Mouse (Mus musculus) hindbrain, embryonic 13.5 days (tissue): ENCODE data around the gene Fam69a. TPM values are rescaled to one million over a fixed set of nuclear protein-coding genes. Genes with fewer than 3 reads are reported as not detected.

Experiments
- ATAC-seq: fragments of 200-750 bp; cut with Nextera tagmentation; 2 replicates; pipeline ENCODE4 v1.8.0; 2017; ENCODE audit warnings: moderate TSS enrichment; ENCODE audit not compliant: low FRiP score
- H3K27ac ChIP-seq: fragments of 300-500 bp; sonication (generic); 2 replicates; pipeline ENCODE4 v1.5.1; 2015; ENCODE audit warnings: inconsistent platforms, mild to moderate bottlenecking, moderate library complexity
- H3K27me3 ChIP-seq: fragments of 300-500 bp; sonication (generic); 2 replicates; pipeline ENCODE4 v1.6.1; 2015; ENCODE audit warnings: mild to moderate bottlenecking, inconsistent platforms
- H3K36me3 ChIP-seq: fragments of 300-500 bp; sonication (generic); 2 replicates; pipeline ENCODE4 v1.6.1; 2015; ENCODE audit warnings: mild to moderate bottlenecking, inconsistent platforms
- H3K4me1 ChIP-seq: fragments of 300-500 bp; sonication (generic); replicated peaks from 2 replicates; pipeline ENCODE4 v1.6.1; 2015; ENCODE audit warnings: inconsistent platforms
- H3K4me2 ChIP-seq: fragments of 300-500 bp; sonication (generic); 2 replicates; pipeline ENCODE4 v1.6.1; 2015; ENCODE audit warnings: inconsistent platforms, mild to moderate bottlenecking, moderate library complexity
- H3K4me3 ChIP-seq: fragments of 300-500 bp; sonication (generic); 2 replicates; pipeline ENCODE4 v1.5.1; 2015; ENCODE audit warnings: mild to moderate bottlenecking, inconsistent platforms
- H3K9ac ChIP-seq: fragments of 300-500 bp; sonication (generic); 2 replicates; pipeline ENCODE4 v1.6.1; 2015; ENCODE audit warnings: mild to moderate bottlenecking, inconsistent platforms
- H3K9me3 ChIP-seq: fragments of 300-500 bp; sonication (generic); 2 replicates; pipeline ENCODE4 v1.6.1; 2016; ENCODE audit warnings: inconsistent platforms
- WGBS: fragments of 180-500 bp; shearing (Covaris S2); methylation state at CpG from one replicate; pipeline ENCODE4 v1.1.7; 2015; 5-methylcytosine and 5-hydroxymethylcytosine counted together
- polyA plus RNA-seq: library from polyadenylated mRNA; unstranded; fragments of >200 nt; fragmentation: Nextera tagmentation; extraction: Ambion mirVana; gene quantifications from 2 replicates; pipeline ENCODE4 v1.2.1, GENCODE M21; 2015

Gene Fam69a
- polyA plus RNA-seq, 1 experiment from 2014 or later = 44.6 TPM

DNA sequence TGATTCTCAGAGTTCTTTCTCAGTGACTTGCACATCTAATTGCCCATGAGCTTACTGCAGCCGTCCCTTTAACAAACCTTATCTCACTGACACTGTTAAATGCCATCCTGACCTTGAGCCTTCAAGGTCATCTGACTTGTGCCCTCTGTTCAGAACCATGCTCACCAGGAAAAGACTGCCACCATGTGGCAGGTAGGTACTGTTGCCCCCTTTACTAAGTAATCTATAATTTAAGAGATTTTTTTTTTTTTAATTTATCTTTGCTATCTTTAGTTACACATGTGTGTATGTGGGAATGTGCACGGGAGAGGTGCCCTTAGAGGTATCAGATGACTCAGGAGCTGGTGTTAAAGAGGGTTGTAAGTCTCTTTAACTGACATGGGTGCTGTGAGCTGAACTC, 18.2 kb upstream of the Fam69a start:
- no peak overlapping the region for H3K9ac ChIP-seq
- no peaks in the 10 kb centered on the region for H3K27me3 ChIP-seq
- no peak overlapping the region for H3K4me2 ChIP-seq
- H3K36me3 ChIP-seq = no peaks in the 10 kb centered on the region
- no peak overlapping the region for H3K4me3 ChIP-seq
- no peak overlapping the region for H3K27ac ChIP-seq
- ATAC-seq = no peak
- no peaks in the 10 kb centered on the region for H3K9me3 ChIP-seq
- WGBS = 66% methylated on average over 2 of the region's 2 CpGs
- no peaks in the 10 kb centered on the region for H3K4me1 ChIP-seq

DNA sequence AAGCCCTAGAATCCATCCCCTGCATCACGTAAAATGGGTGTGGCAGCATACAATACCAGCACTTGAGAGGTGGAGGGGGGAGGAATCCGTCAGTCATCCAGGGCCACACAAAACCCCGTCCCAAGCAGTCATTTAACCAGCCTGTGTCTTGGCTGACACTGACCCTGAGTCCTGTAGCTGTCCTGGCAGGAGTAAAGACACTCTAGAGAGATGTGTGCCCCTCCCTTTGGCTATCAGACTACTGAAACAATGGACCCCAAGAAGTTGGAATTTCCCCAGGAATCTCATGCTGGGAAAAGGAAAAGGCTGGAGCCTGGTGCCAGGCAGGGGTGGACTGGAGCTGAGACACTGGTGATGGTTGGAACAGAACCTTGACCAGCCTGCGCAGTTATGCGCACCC, 15.8 kb upstream of the Fam69a start:
- H3K4me3 ChIP-seq = no peak overlapping the region
- 68% methylated on average over 5 of the region's 5 CpGs for WGBS
- H3K9me3 ChIP-seq = no peaks in the 10 kb centered on the region
- no peak for ATAC-seq
- H3K27ac ChIP-seq = peak overlapping the region; percentile 18; the same call in 1 of the 2 replicates
- H3K9ac ChIP-seq = no peak overlapping the region
- no peaks in the 10 kb centered on the region for H3K27me3 ChIP-seq
- H3K4me1 ChIP-seq = no peaks in the 10 kb centered on the region
- H3K4me2 ChIP-seq = no peak overlapping the region
- H3K36me3 ChIP-seq = no peaks in the 10 kb centered on the region

DNA sequence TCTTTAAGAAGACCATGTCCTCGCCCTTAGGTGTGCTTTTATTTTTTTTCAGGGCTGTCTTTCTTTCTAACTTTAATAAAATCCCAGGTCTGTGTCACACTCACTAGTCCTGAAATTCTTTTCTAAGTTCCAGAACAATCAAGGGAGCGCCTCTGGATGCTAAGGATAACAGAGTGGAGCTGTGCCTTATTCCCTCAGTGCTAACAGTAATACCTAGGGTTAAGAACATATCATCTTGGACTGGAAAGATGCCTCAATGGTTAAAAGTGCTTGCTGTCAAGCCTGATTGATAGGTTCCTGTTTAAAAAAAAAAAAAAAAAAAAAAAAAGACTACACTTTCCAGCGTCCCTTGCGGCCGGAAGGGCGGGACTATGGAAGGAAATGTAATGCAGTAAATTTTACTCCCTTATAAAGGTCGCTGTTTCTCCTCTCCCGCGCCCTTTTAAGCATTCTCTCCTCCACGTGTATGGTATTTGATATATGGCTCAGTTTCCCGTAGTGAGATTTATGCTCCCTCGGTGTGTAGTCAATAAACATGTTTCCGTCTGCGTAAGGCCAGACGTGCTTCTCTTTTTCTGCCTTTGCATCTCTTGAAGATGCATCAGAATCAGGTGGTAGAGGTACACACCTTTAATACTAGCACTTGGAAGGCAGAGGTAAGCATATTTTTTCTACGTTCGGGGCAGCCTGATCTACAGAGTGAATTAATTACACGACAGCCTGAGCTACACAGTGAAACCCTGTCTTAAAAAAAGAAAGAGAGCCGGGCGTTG, 14.1 kb upstream of the Fam69a start:
- Histone ChIP-seq H3K27ac (peak overlapping the region; percentile 74), H3K36me3 (no peaks in the 10 kb centered on the region), H3K9ac (peak overlapping the region; percentile 61), H3K27me3 (no peaks in the 10 kb centered on the region), H3K4me1 (no peaks in the 10 kb centered on the region), H3K4me2 (peak overlapping the region; percentile 49), H3K9me3 (no peaks in the 10 kb centered on the region), H3K4me3 (peak overlapping the region; percentile 47)
- 18% methylated on average over 20 of the region's 20 CpGs for WGBS
- peak; percentile 80 for ATAC-seq

DNA sequence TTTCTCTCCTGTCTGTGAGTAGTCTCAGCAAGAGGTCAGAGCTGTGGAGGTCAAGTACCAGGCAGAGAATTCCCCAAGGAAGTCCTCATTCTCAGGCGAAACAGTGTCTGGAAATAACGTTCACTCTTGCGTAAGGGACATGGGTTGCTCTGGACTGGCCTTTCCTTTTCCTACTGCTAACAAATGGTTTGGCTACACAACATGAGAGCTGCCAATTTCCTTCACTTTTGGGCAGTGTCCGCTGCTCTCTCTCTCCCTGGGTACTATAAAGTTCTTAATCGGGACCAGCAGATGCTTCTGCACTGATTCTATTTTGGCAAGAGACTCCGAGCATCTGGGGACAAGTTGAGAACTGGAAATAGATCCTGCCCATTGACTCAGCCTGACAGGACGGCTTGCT, 10.8 kb upstream of the Fam69a start:
- no peak for ATAC-seq
- Histone ChIP-seq H3K9ac (no peak overlapping the region), H3K36me3 (no peaks in the 10 kb centered on the region), H3K4me3 (no peak overlapping the region), H3K27ac (no peak overlapping the region), H3K4me1 (no peaks in the 10 kb centered on the region), H3K9me3 (no peaks in the 10 kb centered on the region), H3K4me2 (no peak overlapping the region), H3K27me3 (no peaks in the 10 kb centered on the region)
- whole genome bisulfite sequencing = 78% methylated on average over 7 of the region's 7 CpGs

DNA sequence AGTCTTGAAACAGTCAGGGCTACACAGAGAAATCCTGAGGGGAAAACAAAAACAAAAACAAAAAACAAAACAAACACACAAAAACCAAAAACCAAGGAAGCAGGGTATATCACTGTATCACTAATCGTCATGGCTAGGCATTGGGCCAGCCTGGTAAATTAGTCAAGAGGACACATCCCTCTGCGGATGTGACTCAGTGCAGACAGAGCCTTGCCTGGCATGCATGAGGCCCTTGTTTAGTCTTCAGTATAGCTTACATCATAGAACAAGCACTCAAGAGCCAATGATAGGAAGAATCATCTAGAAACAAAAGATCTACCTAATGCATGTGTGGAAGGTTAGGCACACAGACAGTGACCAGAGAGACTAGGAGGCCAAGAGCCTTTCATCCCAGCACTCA, 9.1 kb upstream of the Fam69a start:
- no peaks in the 10 kb centered on the region for H3K9me3 ChIP-seq
- H3K4me2 ChIP-seq = no peak overlapping the region
- ATAC-seq = no peak
- no peaks in the 10 kb centered on the region for H3K27me3 ChIP-seq
- H3K4me3 ChIP-seq = no peak overlapping the region
- 95% methylated on average over 2 of the region's 2 CpGs for WGBS
- no peaks in the 10 kb centered on the region for H3K36me3 ChIP-seq
- H3K27ac ChIP-seq = no peak overlapping the region
- no peaks in the 10 kb centered on the region for H3K4me1 ChIP-seq
- no peak overlapping the region for H3K9ac ChIP-seq

DNA sequence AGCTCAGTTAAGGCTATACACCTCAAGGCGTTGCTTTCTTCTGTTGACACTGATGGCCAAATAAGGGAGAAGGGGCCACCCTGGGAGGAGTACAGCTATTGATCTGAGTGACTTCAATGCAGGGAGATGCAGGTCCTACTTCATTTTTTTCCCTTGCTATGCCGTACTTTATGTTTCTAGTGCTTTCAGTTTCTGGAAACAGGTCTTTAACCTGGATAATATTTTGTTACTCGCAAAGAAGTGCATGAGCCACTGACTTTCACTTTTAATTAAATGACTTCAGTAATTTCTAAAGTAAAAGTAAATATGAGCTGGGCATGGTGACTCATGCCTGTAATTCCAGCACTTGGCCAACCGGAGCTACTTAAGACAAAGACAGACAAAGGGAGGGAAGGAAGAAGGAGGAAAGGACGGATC, 958 bp upstream of the Fam69a start:
- Histone ChIP-seq H3K36me3 (no peaks in the 10 kb centered on the region), H3K27ac (peak overlapping the region; percentile 98), H3K4me3 (peak overlapping the region; percentile 89), H3K4me1 (peaks cover 20% of the 10 kb centered on the region), H3K4me2 (peak overlapping the region; percentile 59), H3K9me3 (no peaks in the 10 kb centered on the region), H3K27me3 (no peaks in the 10 kb centered on the region), H3K9ac (peak overlapping the region; percentile 92)
- 0 out of 2 replicates have a peak, but pooled peaks have one; percentile 14 for ATAC-seq
- 18% methylated on average over 5 of the region's 5 CpGs for WGBS

DNA sequence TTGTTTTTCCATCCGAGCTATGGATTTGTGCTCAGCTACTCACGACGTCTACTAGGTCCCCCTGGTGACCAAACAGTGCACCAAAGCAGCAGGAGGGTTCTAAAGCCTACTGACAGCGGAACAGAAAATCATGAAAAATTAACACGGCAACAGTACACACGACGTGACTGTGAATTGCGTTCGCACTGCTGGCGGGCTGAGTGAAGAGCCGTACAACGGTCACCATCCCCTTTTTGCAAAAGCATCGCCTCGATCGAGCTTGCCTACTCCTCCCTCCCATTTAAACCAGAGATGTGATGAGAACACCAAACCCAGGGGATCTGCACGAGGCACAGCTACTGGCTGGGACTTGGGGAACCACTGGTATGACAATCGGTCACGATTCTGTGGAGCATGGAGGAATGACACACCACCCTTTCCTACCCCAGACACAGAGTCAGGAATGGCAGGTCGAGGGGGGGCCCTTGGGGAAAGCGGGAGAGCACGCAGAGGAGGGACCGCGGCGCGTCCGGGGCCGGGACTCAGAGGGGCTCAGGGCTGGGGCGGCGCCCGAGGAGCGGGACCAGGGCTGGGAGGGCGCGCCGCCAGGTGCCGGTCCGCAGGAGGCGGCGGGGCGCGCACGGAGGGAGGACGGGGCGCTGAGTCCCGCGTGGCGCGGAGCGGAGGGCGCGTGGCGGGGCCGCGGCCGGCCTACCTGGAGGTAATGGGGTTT, 474 bp downstream of the Fam69a start:
- Histone ChIP-seq H3K27ac (peak overlapping the region; percentile 98), H3K9me3 (no peaks in the 10 kb centered on the region), H3K9ac (peak overlapping the region; percentile 92), H3K4me1 (peaks cover 20% of the 10 kb centered on the region), H3K36me3 (no peaks in the 10 kb centered on the region), H3K4me3 (peak overlapping the region; percentile 89), H3K4me2 (peak overlapping the region; percentile 63), H3K27me3 (no peaks in the 10 kb centered on the region)
- ATAC-seq = peak; percentile 83
- under 1% methylated on average over 53 of the region's 54 CpGs for WGBS

DNA sequence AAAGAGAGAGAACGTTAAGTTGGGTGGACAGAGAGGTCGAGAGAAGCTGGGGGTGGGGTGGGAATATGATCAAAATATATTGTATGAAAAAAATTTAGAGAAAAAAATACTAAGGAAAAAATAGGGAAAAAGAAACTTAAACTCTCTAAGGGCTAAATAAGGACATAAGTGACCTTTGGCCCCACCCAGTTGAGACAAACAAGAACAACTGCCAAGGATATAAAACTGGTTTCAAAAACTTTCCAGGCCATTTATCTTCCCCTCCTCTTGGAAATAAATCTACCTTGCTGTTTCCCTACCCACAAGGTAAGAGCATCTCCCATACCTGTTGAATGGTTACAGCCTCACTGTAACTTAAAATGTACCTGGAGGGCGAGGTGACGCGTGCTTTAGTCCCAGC, 2.9 kb downstream of the Fam69a start:
- no peak overlapping the region for H3K9ac ChIP-seq
- ATAC-seq = no peak
- H3K27me3 ChIP-seq = no peaks in the 10 kb centered on the region
- no peak overlapping the region for H3K4me3 ChIP-seq
- 94% methylated on average over 5 of the region's 5 CpGs for WGBS
- H3K4me1 ChIP-seq = peaks cover 20% of the 10 kb centered on the region
- no peak overlapping the region for H3K4me2 ChIP-seq
- no peaks in the 10 kb centered on the region for H3K36me3 ChIP-seq
- H3K27ac ChIP-seq = no peak overlapping the region
- H3K9me3 ChIP-seq = no peaks in the 10 kb centered on the region

DNA sequence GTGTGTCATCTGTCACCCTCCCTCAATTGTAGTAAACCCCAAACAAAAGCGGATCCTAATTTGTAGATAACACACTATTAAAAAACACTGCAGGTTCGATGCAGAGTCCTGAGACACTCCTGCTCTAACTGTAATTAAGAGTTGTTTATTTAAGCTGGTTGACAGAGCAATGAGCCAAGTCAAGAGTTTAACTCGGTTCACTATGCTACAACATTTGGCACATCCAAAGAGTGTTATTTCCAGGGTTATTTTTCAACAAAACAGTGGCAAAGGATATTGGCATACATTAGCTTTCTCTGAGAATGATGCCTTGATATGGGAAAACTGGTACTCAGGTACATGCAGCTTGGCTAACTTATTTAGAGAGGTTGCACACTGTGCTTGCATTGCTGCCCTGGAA, 4.9 kb downstream of the Fam69a start:
- WGBS = 85% methylated on average over 3 of the region's 3 CpGs
- ATAC-seq = no peak
- Histone ChIP-seq H3K9me3 (no peaks in the 10 kb centered on the region), H3K4me2 (no peak overlapping the region), H3K36me3 (no peaks in the 10 kb centered on the region), H3K9ac (no peak overlapping the region), H3K27ac (no peak overlapping the region), H3K4me1 (peaks cover 14% of the 10 kb centered on the region), H3K4me3 (no peak overlapping the region), H3K27me3 (no peaks in the 10 kb centered on the region)

DNA sequence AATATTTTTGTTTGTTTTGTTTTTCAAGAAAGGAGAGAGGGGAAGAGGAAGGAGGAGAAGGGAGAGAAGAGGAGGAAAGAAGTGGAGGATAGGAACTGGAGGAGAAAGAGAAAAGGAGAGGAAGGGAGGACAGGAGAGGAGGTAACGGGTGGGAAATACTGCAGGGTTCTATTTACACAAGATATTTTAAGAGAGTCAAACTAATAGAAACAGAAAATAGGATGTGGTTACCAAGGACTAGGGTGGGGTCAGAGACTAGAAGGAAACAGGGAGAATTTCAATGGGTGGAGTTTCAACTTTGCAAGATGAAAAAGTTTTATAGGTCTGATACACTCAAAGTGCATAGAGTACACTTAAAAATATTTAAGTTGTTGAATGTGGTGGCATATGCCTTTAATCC, 7.0 kb downstream of the Fam69a start:
- no peak for ATAC-seq
- Histone ChIP-seq H3K9ac (no peak overlapping the region), H3K27me3 (no peaks in the 10 kb centered on the region), H3K9me3 (no peaks in the 10 kb centered on the region), H3K27ac (no peak overlapping the region), H3K4me1 (peaks cover 6% of the 10 kb centered on the region), H3K4me2 (no peak overlapping the region), H3K36me3 (no peaks in the 10 kb centered on the region), H3K4me3 (no peak overlapping the region)
- 86% methylated on average over 1 of the region's 1 CpGs for WGBS

DNA sequence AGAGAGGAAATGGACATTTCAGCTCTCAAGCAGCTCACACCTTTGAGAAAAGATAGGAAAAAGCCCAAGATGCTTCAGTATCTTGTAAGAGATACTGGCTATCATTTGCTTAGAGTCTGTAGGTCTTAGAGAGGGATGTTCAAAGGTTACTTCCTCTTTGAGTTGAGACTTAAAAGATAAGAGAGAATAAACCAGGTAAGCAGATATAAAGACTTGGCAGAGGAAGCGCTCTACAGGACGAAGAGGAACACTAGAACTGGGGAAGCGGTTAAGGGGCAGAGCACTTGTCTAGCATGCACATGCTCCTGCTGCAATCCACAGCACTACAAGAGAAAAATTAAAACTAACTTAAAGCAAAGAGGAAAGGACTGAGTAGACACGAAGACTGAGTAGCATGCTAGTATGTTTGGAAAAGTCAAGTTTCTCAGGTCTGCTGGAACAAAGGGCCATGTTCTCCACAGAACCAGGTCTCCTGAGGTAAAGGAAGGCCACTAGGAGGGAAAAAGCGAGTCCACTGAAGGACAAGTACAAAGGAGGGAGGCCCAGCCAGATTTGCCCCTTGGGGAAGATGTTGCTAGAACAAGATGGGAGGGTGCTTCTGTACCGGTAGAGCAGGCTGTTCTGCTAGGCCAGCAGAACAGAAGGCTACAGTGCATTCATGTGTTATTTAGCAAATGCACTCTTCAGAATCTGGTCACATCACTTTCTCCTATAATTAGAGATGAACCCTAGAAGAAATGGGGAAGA, 8.4 kb downstream of the Fam69a start:
- no peaks in the 10 kb centered on the region for H3K9me3 ChIP-seq
- H3K4me1 ChIP-seq = no peaks in the 10 kb centered on the region; the same call in 1 of the 2 replicates
- H3K4me3 ChIP-seq = no peak overlapping the region
- H3K9ac ChIP-seq = no peak overlapping the region
- 85% methylated on average over 6 of the region's 6 CpGs for WGBS
- H3K4me2 ChIP-seq = no peak overlapping the region
- no peaks in the 10 kb centered on the region for H3K36me3 ChIP-seq
- H3K27ac ChIP-seq = no peak overlapping the region
- H3K27me3 ChIP-seq = no peaks in the 10 kb centered on the region
- ATAC-seq = no peak

DNA sequence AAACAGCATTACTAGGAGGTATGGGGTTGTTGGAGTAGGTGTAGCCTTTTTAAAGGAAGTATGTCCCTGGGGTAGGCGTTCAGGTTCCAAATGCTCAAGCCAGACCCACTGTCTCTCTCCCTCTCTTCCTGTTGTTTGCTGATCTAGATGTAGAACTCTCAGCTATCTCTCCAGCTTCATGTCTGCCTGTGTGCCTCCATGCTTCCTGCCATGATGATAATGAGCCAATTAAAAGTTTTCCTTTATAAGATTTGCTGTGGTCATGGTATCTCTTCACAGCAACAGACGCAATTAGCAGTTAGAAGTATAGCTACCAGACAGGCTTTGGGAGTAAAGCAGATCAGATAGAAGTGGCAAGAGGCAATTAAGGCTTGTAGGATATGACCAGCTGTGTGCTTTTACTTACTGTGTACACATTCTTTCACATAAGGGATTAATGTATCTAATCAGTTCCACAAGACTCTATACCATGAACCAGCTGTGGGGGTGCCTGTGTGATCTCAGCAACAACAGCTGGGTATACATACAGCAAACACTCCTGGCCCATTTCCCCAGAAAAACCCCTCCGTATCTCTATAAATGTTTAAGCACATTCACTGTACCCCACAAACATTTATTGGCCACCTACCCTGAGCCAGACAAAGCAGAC, 9.1 kb downstream of the Fam69a start:
- Histone ChIP-seq H3K27me3 (no peaks in the 10 kb centered on the region), H3K4me2 (no peak overlapping the region), H3K36me3 (no peaks in the 10 kb centered on the region), H3K9ac (no peak overlapping the region), H3K4me1 (no peaks in the 10 kb centered on the region; the same call in 1 of the 2 replicates), H3K9me3 (no peaks in the 10 kb centered on the region), H3K4me3 (no peak overlapping the region), H3K27ac (no peak overlapping the region)
- ATAC-seq = no peak
- WGBS = 91% methylated on average over 3 of the region's 3 CpGs
